Mouse (Mus musculus): ENCODE measurements around the gene Diras2.
A peak's percentile ranks its signal among the peaks of the same experiment; 100 is the strongest.

The Diras2 gene

GRCm38 (mm10) chr13:52469795-52470690 lies 61.0 kb downstream of the Diras2 start:
- peak; percentile 95 for DNase-seq (ENCODE audit: low read depth, low spot score)

- DNase-seq (ENCODE audit: low read depth, low spot score), result no peak
These were observed 65.9 kb downstream of the Diras2 start for GRCm38 (mm10) chr13:52465141-52465540.

- no peak for DNase-seq (ENCODE audit: low read depth, low spot score)
These were observed 71.1 kb downstream of the Diras2 start for GRCm38 (mm10) chr13:52459982-52460381.

GRCm38 (mm10) chr13:52457889-52458324 lies 73.2 kb downstream of the Diras2 start:
- DNase-seq (ENCODE audit: low read depth, low spot score), result no peak

GRCm38 (mm10) chr13:52457177-52457888 lies 73.7 kb downstream of the Diras2 start:
- DNase-seq (ENCODE audit: low read depth, low spot score), result no peak

GRCm38 (mm10) chr13:52455329-52455728 lies 75.8 kb downstream of the Diras2 start:
- no peak for DNase-seq (ENCODE audit: low read depth, low spot score)

GRCm38 (mm10) chr13:52454708-52455250 lies 76.3 kb downstream of the Diras2 start:
- DNase-seq (ENCODE audit: low read depth, low spot score), result no peak

Data from 3T3-L1 (cell line).